Mouse (Mus musculus): ENCODE measurements around the gene Limk1.

Limk1 gene

GRCm38 (mm10) chr5:134675956-134676759, 12.2 kb downstream of the Limk1 start:
- 25% methylated on average over 14 of the region's 14 CpGs for WGBS

DNA sequence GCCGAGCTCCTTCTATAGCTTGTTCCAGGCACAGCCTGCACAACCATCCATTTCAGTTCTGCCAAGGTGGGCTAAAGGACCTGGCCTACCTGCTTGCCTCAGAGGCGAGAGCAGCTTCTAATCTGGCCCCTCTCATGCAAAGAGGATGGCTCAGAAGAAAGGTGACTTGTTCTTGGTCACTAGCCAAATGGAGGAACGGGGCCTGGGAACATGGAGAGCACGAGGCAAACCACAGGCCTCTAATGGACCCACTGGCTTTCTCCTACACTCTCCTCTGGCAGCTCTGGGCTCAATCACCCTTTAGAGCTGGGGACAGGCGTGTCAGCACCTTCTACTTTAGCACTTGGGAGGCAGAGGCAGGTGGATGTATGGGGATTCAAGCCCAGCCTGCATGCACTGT, 13.4 kb downstream of the Limk1 start:
- 81% methylated on average over 5 of the region's 5 CpGs for WGBS

DNA sequence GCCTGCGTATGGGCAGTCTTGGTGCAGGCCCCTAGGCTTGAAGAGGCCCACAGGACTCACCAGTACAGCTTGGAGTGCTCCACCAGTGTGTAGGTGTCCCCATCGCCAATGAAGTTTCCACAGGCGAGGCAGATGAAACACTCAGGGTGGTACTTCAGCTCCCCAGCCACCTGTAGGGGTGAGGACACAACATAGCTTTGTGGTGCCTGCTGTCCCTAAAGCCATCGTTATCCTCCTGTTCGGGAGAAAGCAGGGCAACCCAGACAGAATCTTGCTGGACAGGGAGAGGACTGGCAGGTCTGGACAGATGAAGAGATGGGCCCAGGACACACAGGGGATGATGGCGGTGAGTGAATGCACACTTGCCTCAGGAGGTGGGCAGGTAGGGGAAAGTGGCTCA, 15.8 kb downstream of the Limk1 start:
- WGBS, result 94% methylated on average over 6 of the region's 6 CpGs

- 78% methylated on average over 1 of the region's 1 CpGs for WGBS
Measured at GRCm38 (mm10) chr5:134672198-134672516, 16.2 kb downstream of the Limk1 start.

GRCm38 (mm10) chr5:134671335-134672197, 16.8 kb downstream of the Limk1 start:
- 62% methylated on average over 17 of the region's 17 CpGs for WGBS

DNA sequence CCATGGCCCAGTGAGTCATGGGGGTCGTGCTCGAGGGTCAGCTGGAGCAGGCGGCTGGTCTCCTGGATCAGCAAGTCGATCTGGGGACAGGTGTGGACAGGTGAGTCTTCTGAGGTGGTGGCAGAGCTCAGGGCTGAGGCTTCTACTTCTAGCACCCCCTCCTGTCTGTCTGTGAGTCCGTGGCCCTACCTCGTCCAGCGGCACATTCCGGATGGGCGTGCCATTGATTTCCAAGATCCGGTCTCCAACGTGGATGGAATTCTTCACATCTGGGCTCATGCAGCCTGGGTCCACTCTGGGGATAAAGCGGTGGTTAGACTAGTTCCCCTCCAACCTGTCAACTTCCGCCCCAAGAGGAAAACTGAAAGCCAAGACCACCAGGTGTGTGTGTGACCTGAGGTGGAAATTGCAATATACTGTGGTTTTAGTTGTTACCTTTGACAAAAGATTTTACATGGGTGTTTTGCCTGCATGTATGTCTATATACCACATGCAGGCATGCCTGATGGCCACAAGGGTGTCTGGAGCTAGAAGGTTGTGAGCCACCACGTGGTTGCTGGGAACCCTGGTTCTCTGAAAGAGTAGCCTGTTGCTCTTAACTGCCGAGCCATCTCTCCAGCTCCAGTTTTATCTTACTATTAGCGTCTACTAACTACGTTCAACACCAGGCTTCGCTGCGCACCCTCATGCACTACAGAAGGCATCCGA, 19.2 kb downstream of the Limk1 start:
- 88% methylated on average over 20 of the region's 20 CpGs for WGBS

GRCm38 (mm10) chr5:134668495-134668894, 19.9 kb downstream of the Limk1 start:
- 52% methylated on average over 8 of the region's 8 CpGs for WGBS

GRCm38 (mm10) chr5:134656708-134657107, 31.7 kb downstream of the Limk1 start:
- WGBS, result 79% methylated on average over 4 of the region's 4 CpGs

DNA sequence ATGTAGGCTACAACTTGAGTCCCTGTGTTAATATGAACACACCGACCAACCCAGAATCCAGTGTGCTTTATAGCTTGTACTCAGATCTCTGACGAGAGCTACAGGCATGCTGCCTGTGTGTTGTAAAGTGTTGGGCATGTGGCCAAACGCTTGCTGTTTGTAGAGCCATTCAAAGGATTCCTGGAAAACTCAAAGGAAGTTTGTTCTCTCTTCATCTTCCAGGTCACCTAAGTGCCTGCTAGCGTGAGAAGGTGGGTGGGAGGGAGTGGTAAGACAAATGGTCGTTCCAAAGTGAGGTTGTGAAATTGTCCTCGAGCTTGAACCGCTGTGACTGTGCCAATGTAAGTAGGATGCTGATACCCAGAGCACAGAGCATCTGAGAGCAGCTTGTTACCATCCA, 36.4 kb downstream of the Limk1 start:
- 14% methylated on average over 7 of the region's 7 CpGs for WGBS

- WGBS, result 46% methylated on average over 5 of the region's 5 CpGs
Measured at GRCm38 (mm10) chr5:134650926-134651325, 37.5 kb downstream of the Limk1 start.

DNA sequence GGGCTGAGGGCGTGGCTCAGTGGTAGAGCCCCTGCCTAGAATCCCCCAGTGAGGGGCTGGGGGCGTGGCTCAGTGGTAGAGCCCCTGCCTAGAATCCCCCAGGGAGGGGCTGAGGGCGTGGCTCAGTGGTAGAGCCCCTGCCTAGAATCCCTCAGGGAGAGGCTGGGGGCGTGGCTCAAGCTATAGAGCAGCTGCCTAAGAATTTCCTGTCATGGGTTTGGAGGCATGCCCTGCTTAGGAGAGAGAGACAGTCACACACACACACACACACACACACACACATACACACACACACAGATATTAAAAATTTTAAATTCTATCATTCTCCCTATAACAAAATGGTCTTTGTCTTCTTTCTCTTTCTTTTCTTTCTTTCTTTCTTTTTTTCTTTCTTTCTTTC, 39.4 kb downstream of the Limk1 start:
- 74% methylated on average over 4 of the region's 4 CpGs for WGBS

DNA sequence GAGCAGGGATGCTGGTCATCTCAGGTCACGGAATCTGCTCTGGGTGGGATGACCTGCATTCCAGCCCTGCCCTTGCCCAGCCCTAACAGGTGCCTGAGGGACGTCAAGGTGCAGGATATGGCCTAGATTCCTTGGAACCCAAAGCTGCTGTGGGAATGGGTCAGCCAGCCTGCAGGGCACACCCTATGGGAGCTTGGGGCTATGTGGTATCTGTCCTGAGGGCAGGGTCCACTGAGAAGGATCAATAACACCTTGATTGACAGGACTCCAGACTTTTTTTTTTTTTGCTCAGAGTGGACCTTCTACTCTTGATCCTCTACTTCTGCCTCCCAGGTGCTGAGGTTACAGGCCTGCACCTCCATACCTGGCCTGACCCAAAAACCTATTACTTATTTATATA, 41.0 kb downstream of the Limk1 start:
- WGBS, result 90% methylated on average over 2 of the region's 2 CpGs

- 75% methylated on average over 4 of the region's 4 CpGs for WGBS
Measured at GRCm38 (mm10) chr5:134646461-134646860, 41.9 kb downstream of the Limk1 start.

GRCm38 (mm10) chr5:134644643-134645118, 43.7 kb downstream of the Limk1 start:
- WGBS, result 50% methylated on average over 8 of the region's 8 CpGs

DNA sequence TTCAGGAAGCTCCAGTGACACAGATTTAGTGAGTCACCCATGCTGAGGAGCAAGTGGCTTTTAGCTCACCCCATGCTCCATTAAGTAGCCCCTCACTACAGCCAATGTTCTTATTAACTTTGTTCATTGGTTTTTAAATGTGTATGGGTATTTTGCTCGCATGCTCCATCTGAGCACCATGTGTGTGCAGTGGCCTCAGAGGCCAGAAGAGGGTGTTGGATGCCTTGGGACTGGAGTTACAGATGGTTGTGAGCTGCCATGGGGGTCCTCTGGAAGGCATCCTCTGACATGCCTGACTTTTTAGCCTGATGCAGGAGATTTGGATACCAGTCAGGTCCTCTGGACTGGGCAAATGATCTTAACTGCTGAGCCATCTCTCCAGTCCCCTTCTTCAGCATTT, 44.3 kb downstream of the Limk1 start:
- 97% methylated on average over 1 of the region's 1 CpGs for WGBS

DNA sequence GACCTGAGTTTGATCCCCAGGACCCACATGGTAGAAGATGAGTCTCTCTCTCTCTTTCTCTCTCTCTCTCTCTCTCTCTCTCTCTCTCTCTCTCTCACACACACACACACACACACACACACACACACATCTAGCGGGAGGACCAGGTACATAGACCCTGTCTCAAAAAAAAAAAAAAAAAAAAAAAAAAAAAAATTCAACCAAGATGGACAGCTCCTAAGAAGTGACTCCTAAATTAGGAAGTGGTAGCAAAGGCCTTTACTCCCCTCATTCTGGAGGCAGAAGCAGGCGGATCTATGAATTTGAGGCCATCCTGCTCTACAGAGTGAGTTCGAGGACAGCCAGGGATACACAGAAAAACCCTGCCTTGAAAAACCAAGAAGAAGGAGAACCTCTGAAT, 48.0 kb downstream of the Limk1 start:
- 82% methylated on average over 3 of the region's 3 CpGs for WGBS

DNA sequence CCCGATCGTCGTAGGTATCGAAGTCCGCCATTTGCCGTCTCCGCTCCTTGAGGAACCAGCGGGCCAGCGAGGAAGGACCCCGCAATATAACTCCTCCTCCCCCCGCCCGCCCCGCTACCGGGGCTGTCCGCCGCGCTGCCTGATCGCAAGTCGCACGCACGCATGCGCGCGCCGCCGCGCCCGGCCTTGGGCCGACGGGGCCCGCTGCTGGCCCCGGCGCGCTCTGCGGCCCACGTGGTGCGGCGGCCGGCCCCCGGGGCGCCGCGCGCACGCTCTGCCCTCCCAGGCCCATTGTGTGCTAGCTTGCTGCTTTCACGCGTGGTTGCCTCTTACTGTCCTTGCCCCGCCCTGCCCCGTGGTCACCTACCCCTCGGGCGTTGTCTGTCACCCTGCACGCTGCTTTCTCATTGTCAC, 49.1 kb downstream of the Limk1 start, which contains the start of gene Eif4h:
Gene Eif4h, minus strand, starts transcription at position 222 of the 414 bp plus-strand sequence.
- WGBS, result under 1% methylated on average over 51 of the region's 52 CpGs

GRCm38 (mm10) chr5:134638461-134639268, 49.7 kb downstream of the Limk1 start:
- under 1% methylated on average over 85 of the region's 85 CpGs for WGBS

DNA sequence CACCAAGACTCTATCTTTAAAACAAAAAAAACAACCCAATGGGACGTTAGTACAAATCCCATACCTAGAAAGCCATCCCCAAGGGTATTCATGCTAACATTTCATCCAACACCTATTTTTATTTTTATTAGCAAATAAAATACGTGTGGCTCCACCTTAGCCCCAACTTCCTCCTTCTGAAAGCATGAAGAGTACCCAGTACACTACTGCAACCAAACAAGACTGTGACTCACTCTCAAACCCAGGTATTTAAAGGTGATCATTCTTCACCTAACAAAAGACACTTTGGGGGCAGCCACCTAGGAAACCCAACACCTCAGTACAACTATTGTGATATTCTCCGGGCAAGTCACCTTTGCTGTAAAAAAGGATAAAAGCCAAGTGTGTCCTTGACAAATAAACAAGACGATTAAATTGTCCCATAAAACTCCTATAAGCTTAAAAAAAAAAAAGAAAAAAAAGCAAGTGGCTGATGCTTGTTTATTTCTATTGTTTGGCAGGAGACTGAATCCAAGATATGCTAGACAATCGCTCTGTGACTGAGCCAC, 50.5 kb downstream of the Limk1 start:
- WGBS, result 12% methylated on average over 5 of the region's 5 CpGs

DNA sequence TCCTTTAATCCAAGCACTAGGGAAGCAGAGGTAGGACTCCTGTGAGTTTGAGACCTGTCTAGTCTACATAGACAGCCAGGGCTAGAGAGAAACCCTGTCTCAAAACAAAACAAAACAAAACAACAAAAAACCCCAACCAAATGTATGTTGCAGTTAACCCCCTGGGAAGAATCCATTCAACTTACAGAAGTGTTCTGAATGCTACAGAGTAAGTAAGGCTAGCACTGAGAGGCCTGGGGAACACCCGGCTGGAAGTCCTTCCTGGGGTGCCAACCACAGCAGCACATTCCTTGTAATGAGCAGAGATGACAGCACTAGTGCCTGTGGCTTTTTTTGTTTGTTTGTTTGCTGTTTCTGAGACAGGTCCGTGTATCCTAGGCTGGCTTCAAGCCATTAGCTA, 55.6 kb downstream of the Limk1 start:
- WGBS, result 32% methylated on average over 2 of the region's 2 CpGs

DNA sequence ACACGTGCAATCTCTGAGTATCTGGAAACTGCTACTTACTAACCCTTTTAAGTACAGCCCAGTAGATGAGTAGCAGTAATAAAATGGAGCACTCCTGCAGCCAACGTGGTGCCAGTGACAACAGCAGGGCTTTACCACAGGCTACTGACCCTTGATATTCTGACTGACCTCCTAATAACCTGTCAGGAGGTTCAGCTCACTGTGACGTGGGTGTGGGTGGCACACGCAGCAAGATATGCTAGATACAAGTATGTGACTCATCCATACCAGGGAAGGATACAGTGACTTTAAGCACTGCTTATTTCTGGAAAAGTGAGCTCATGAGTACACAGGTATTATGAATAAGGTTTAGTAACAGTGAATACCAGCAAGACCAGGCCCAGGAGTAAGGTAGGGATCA, 58.9 kb downstream of the Limk1 start:
- WGBS, result 54% methylated on average over 4 of the region's 4 CpGs

Measured in cerebral cortex, adult 2 months (tissue).